Mouse (Mus musculus) forebrain, embryonic 16.5 days (tissue): ENCODE measurements around the gene Adamts12. TPM values are rescaled to one million over a fixed set of nuclear protein-coding genes. Genes with fewer than 3 reads are reported as not detected.

ENCODE experiments used
- ATAC-seq: fragments of 200-750 bp; cut with Nextera tagmentation; 2 replicates; pipeline ENCODE4 v1.8.0; 2017; ENCODE audit warnings: mild to moderate bottlenecking, moderate library complexity
- H3K27ac ChIP-seq: fragments of 300-500 bp; sonication (generic); 2 replicates; pipeline ENCODE4 v1.5.1; 2014; ENCODE audit warnings: low read length, control low read depth
- H3K27me3 ChIP-seq: fragments of 300-500 bp; sonication (generic); replicated peaks from 2 replicates; pipeline ENCODE4 v1.6.1; 2014; ENCODE audit warnings: low read length; ENCODE audit not compliant: control insufficient read depth, insufficient read depth
- H3K36me3 ChIP-seq: fragments of 300-500 bp; sonication (generic); 2 replicates; pipeline ENCODE4 v1.6.1; 2014; ENCODE audit not compliant: control insufficient read depth, insufficient read depth
- H3K4me1 ChIP-seq: fragments of 300-500 bp; sonication (generic); replicated peaks from 2 replicates; pipeline ENCODE4 v1.6.1; 2014; ENCODE audit warnings: low read length; ENCODE audit not compliant: control insufficient read depth, insufficient read depth
- H3K4me2 ChIP-seq: fragments of 300-500 bp; sonication (generic); 2 replicates; pipeline ENCODE4 v1.6.1; 2014; ENCODE audit warnings: mild to moderate bottlenecking, low read length, control low read depth
- H3K4me3 ChIP-seq: fragments of 300-500 bp; sonication (generic); replicated peaks from 2 replicates; pipeline ENCODE4 v1.5.1; 2014; ENCODE audit warnings: mild to moderate bottlenecking, low read length, control low read depth
- H3K9ac ChIP-seq: fragments of 300-500 bp; sonication (generic); replicated peaks from 2 replicates; pipeline ENCODE4 v1.6.1; 2014; ENCODE audit warnings: low read depth, low read length, control low read depth
- H3K9me3 ChIP-seq: fragments of 300-500 bp; sonication (generic); 2 replicates; pipeline ENCODE4 v1.6.1; 2016; ENCODE audit warnings: low read length; ENCODE audit not compliant: control insufficient read depth
- WGBS: fragments of 180-500 bp; shearing (Covaris S2); extraction: QIAGEN DNeasy Blood & Tissue Kit; methylation state at CpG from one replicate; pipeline ENCODE4 v1.1.7; 2014; 5-methylcytosine and 5-hydroxymethylcytosine counted together
- polyA plus RNA-seq: library from polyadenylated mRNA; unstranded; fragments of >200 nt; fragmentation: Nextera tagmentation; extraction: Ambion mirVana; gene quantifications from 2 replicates; pipeline ENCODE4 v1.2.1, GENCODE M21; 2015

The Adamts12 gene
- 0.84 and 1.1 TPM in 2 replicates for polyA plus RNA-seq

- Histone ChIP-seq H3K27ac (peak within 1 kb of the TSS; percentile 37; the same call in 1 of the 2 replicates), H3K4me3 (peak within 1 kb of the TSS; percentile 36), H3K9ac (peak within 1 kb of the TSS; percentile 42; the same call in 1 of the 2 replicates), H3K4me2 (peak within 1 kb of the TSS; percentile 60), H3K4me1 (peaks cover 18% of the 10 kb centered on the region), H3K36me3 (no peaks in the 10 kb centered on the region), H3K9me3 (no peaks in the 10 kb centered on the region), H3K27me3 (no peaks in the 10 kb centered on the region; the same call in 1 of the 2 replicates)
- 2% methylated on average over 25 of the region's 25 CpGs for WGBS
- peak; percentile 85 for ATAC-seq
These were observed at the start of gene Adamts12 for GRCm38 (mm10) chr15:11064558-11065411. Gene Adamts12, plus strand, starts transcription at chr15:11064790.

GRCm38 (mm10) chr15:11014931-11015330 lies 49.7 kb upstream of the Adamts12 start:
- Histone ChIP-seq H3K27me3 (no peaks in the 10 kb centered on the region), H3K4me2 (no peak overlapping the region), H3K27ac (no peak overlapping the region), H3K36me3 (no peaks in the 10 kb centered on the region), H3K9ac (no peak overlapping the region), H3K4me3 (no peak overlapping the region), H3K9me3 (no peaks in the 10 kb centered on the region), H3K4me1 (no peaks in the 10 kb centered on the region)
- ATAC-seq = no peak
- whole genome bisulfite sequencing = 39% methylated on average over 2 of the region's 2 CpGs

- Histone ChIP-seq H3K27ac (no peak overlapping the region), H3K27me3 (no peaks in the 10 kb centered on the region), H3K36me3 (no peaks in the 10 kb centered on the region), H3K9ac (no peak overlapping the region), H3K4me2 (no peak overlapping the region), H3K9me3 (no peaks in the 10 kb centered on the region), H3K4me1 (no peaks in the 10 kb centered on the region), H3K4me3 (no peak overlapping the region)
- ATAC-seq = no peak
- WGBS = 77% methylated on average over 4 of the region's 4 CpGs
These were observed 37.6 kb upstream of the Adamts12 start for GRCm38 (mm10) chr15:11026801-11027561.

- no peak overlapping the region for H3K4me2 ChIP-seq
- no peaks in the 10 kb centered on the region for H3K9me3 ChIP-seq
- peaks cover 7% of the 10 kb centered on the region for H3K27me3 ChIP-seq
- no peaks in the 10 kb centered on the region for H3K4me1 ChIP-seq
- no peak overlapping the region for H3K4me3 ChIP-seq
- no peak for ATAC-seq
- WGBS = 76% methylated on average over 3 of the region's 3 CpGs
- no peaks in the 10 kb centered on the region for H3K36me3 ChIP-seq
- H3K27ac ChIP-seq = no peak overlapping the region
- H3K9ac ChIP-seq = no peak overlapping the region
These were observed 34.4 kb upstream of the Adamts12 start for GRCm38 (mm10) chr15:11030188-11030587.

- WGBS = 4% methylated on average over 34 of the region's 34 CpGs
- H3K4me3 ChIP-seq = peak overlapping the region; percentile 32
- peaks cover 16% of the 10 kb centered on the region for H3K4me1 ChIP-seq
- no peak overlapping the region for H3K27ac ChIP-seq
- peak; percentile 62 for ATAC-seq
- H3K9ac ChIP-seq = no peak overlapping the region
- H3K4me2 ChIP-seq = peak overlapping the region; percentile 62
- peaks cover 38% of the 10 kb centered on the region for H3K27me3 ChIP-seq
- H3K36me3 ChIP-seq = no peaks in the 10 kb centered on the region
- no peaks in the 10 kb centered on the region for H3K9me3 ChIP-seq
These were observed 28.6 kb upstream of the Adamts12 start for GRCm38 (mm10) chr15:11035947-11036474.

GRCm38 (mm10) chr15:11036535-11037375 lies 27.8 kb upstream of the Adamts12 start:
- peaks cover 16% of the 10 kb centered on the region for H3K4me1 ChIP-seq
- H3K27ac ChIP-seq = no peak overlapping the region
- H3K9ac ChIP-seq = peak overlapping the region; percentile 28
- peak overlapping the region; percentile 32 for H3K4me3 ChIP-seq
- peak overlapping the region; percentile 62 for H3K4me2 ChIP-seq
- peaks cover 38% of the 10 kb centered on the region for H3K27me3 ChIP-seq
- ATAC-seq = peak; percentile 21; the same call in 1 of the 2 replicates
- H3K9me3 ChIP-seq = no peaks in the 10 kb centered on the region
- WGBS = 2% methylated on average over 49 of the region's 49 CpGs
- H3K36me3 ChIP-seq = no peaks in the 10 kb centered on the region

- H3K9ac ChIP-seq = peak overlapping the region; percentile 28
- no peaks in the 10 kb centered on the region for H3K9me3 ChIP-seq
- H3K36me3 ChIP-seq = no peaks in the 10 kb centered on the region
- under 1% methylated on average over 8 of the region's 8 CpGs for WGBS
- peaks cover 16% of the 10 kb centered on the region for H3K4me1 ChIP-seq
- H3K27me3 ChIP-seq = peaks cover 38% of the 10 kb centered on the region
- 0 out of 2 replicates have a peak, but pooled peaks have one; percentile 2 for ATAC-seq
- H3K27ac ChIP-seq = no peak overlapping the region
- H3K4me2 ChIP-seq = peak overlapping the region; percentile 62
- peak overlapping the region; percentile 32 for H3K4me3 ChIP-seq
These were observed 27.3 kb upstream of the Adamts12 start for GRCm38 (mm10) chr15:11037376-11037695.

GRCm38 (mm10) chr15:11037711-11038110 lies 26.9 kb upstream of the Adamts12 start, which contains the start of gene Rxfp3:
Gene Rxfp3, minus strand, starts transcription at chr15:11037991.
- Histone ChIP-seq H3K4me1 (peaks cover 16% of the 10 kb centered on the region), H3K36me3 (no peaks in the 10 kb centered on the region), H3K27ac (no peak within 1 kb of the TSS), H3K9me3 (no peaks in the 10 kb centered on the region), H3K4me2 (peak within 1 kb of the TSS; percentile 62), H3K9ac (peak within 1 kb of the TSS; percentile 28), H3K27me3 (peaks cover 38% of the 10 kb centered on the region), H3K4me3 (peak within 1 kb of the TSS; percentile 32)
- under 1% methylated on average over 16 of the region's 16 CpGs for WGBS
- no peak for ATAC-seq
